Mouse (Mus musculus): ENCODE data around the gene Rbfox1.

DNA sequence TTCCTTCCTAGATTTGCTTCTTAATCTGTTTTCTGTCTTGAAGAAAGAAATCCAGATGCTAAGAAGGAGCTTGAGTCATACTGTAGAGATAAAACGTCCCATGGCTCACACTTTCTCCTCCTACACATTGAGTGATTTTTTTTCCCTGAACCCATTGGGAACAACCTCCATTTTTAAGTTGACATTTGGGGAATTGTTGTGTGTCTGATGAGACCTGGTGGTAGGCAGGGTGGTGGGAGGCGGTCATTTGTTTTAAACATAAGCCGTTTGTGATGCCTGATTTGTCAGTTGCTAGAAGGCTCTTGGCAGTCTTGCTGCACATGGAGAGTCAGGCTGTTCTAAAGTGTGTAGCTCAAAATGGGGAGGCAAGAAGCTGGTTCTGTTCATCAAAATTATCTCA lies 76.6 kb downstream of the Rbfox1 start:
- no peak for TF ChIP-seq CTCF (IDR thresholded peaks at IDR 0.05; ENCODE audit: control insufficient read depth, insufficient read depth, low read length)
- no peak for TF ChIP-seq POLR2A (IDR thresholded peaks at IDR 0.05; ENCODE audit: borderline replicate concordance, control insufficient read depth, low read depth, low read length)

Data from bone marrow, adult 2 months (tissue).